Mouse (Mus musculus): ENCODE measurements around the gene Antxr1. TPM values are rescaled to one million over a fixed set of nuclear protein-coding genes. Genes with fewer than 3 reads are reported as not detected.

The Antxr1 gene
- polyA plus RNA-seq, 1 experiment from 2014 or later = 5.9 TPM

DNA sequence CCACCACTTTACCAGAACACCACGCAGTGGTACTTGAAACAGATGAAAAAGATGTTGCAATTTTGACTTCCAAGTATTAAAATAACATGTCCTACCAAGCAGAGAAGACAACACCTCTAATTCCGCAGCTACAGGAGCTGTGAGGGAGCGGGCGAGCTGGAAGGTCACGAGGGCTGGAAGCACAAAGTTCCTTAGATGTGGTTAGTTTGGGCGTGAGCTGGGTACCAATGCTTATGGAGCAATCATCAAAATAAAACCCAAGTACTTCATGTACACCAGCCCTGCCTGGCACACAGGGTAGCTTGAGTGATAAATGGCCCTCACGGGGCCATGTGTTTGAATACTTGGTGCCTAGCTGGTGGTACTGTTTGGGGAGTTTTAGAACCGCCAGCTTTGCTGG is 205.8 kb downstream of the Antxr1 start:
- WGBS = 86% methylated on average over 8 of the region's 8 CpGs
- no peak for ATAC-seq (ENCODE audit: low FRiP score, low TSS enrichment)
- H3K4me2 ChIP-seq (replicated peaks; ENCODE audit: low read depth) = no peak overlapping the region
- no peak for TF ChIP-seq EP300 (optimal IDR thresholded peaks at IDR 0.05)
- no peak for TF ChIP-seq CTCF (IDR thresholded peaks at IDR 0.05; ENCODE audit: low read depth)
- no peaks in the 10 kb centered on the region for H3K36me3 ChIP-seq (ENCODE audit: control insufficient read depth, insufficient read depth, low read length)
- no peaks in the 10 kb centered on the region for H3K9me3 ChIP-seq (ENCODE audit: control insufficient read depth, low read length)
- no peak overlapping the region for H3K4me3 ChIP-seq (ENCODE audit: low read depth, low read length)
- peaks cover 2% of the 10 kb centered on the region; the same call in 1 of the 2 replicates for H3K4me1 ChIP-seq (replicated peaks; ENCODE audit: control insufficient read depth, insufficient read depth)
- DNase-seq (ENCODE audit: low spot score) = no peak
- H3K27me3 ChIP-seq (ENCODE audit: control insufficient read depth, insufficient read depth, low read length) = no peaks in the 10 kb centered on the region
- no peak overlapping the region for H3K9ac ChIP-seq (ENCODE audit: low read length)
- H3K27ac ChIP-seq (replicated peaks) = no peak overlapping the region

DNA sequence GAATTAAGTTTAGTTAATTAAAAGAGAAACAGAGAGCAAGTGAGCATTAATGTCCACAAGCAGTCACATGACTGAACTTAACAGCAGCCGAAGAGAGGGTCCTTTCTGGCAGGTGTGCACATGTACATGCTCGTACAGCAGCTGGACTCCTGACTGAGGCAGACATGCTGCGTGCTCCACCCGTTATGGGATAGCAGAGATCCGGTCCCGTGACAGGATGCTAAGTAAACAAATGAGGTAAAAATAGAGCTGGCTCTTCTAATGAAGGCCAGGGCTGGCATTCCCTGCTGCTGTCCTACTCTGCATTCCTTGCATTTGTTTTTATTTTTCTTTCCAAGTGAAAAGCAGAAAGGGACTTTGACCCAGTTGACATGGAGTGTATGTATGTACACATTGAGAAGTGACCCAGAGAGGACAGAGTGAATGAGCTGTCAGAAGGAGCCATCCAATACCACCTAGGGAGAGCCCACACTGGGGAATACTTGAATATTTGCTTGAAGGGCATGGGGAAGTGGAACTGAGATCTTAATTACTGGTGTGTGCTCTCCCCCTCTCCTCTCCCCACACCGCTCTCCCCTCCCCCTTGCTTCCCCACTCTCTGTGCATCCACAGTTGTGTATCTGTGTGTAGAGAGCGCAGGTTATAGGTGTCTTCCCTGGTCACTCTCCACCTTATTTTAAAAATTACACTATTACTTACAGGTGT is 208.4 kb downstream of the Antxr1 start:
- H3K9me3 ChIP-seq (ENCODE audit: control insufficient read depth, low read length) = no peaks in the 10 kb centered on the region
- DNase-seq (ENCODE audit: low spot score) (peak; percentile 48), ATAC-seq (ENCODE audit: low FRiP score, low TSS enrichment) (peak; percentile 77)
- no peaks in the 10 kb centered on the region for H3K27me3 ChIP-seq (ENCODE audit: control insufficient read depth, insufficient read depth, low read length)
- TF ChIP-seq EP300 (optimal IDR thresholded peaks at IDR 0.05) (no peak), CTCF (IDR thresholded peaks at IDR 0.05; ENCODE audit: low read depth) (no peak)
- H3K9ac ChIP-seq (ENCODE audit: low read length) = no peak overlapping the region
- peaks cover 2% of the 10 kb centered on the region; the same call in 1 of the 2 replicates for H3K4me1 ChIP-seq (replicated peaks; ENCODE audit: control insufficient read depth, insufficient read depth)
- H3K27ac ChIP-seq (replicated peaks) = no peak overlapping the region
- H3K4me3 ChIP-seq (ENCODE audit: low read depth, low read length) = no peak overlapping the region
- WGBS = 28% methylated on average over 8 of the region's 8 CpGs
- 0 out of 2 replicates have a peak overlapping the region, but pooled peaks have one; percentile 11 for H3K4me2 ChIP-seq (replicated peaks; ENCODE audit: low read depth)
- H3K36me3 ChIP-seq (ENCODE audit: control insufficient read depth, insufficient read depth, low read length) = no peaks in the 10 kb centered on the region

DNA sequence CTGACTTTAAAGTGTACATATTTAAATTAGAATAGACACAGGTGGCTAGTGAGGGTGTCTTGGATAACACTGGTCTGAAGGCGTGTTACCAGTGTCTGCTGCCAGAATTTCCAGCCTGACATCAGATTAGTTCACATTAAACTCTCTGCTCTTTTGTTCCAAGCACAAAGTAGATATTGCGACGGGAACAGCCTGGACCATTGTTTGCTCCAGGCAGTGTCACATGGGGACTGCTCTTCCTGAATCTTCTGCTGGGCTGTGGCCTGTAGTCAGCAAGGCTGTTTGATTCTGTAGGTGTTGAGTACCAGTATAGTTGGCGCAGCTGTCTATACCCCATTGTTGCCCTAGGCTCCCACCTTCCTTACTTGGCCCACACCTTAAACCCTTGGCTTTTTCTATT is 211.6 kb downstream of the Antxr1 start:
- peaks cover 2% of the 10 kb centered on the region; the same call in 1 of the 2 replicates for H3K4me1 ChIP-seq (replicated peaks; ENCODE audit: control insufficient read depth, insufficient read depth)
- no peak for DNase-seq (ENCODE audit: low spot score)
- TF ChIP-seq CTCF (IDR thresholded peaks at IDR 0.05; ENCODE audit: low read depth) (no peak), EP300 (optimal IDR thresholded peaks at IDR 0.05) (no peak)
- no peaks in the 10 kb centered on the region for H3K36me3 ChIP-seq (ENCODE audit: control insufficient read depth, insufficient read depth, low read length)
- H3K9ac ChIP-seq (ENCODE audit: low read length) = no peak overlapping the region
- no peak overlapping the region for H3K27ac ChIP-seq (replicated peaks)
- 65% methylated on average over 4 of the region's 4 CpGs for WGBS
- no peaks in the 10 kb centered on the region for H3K27me3 ChIP-seq (ENCODE audit: control insufficient read depth, insufficient read depth, low read length)
- no peaks in the 10 kb centered on the region for H3K9me3 ChIP-seq (ENCODE audit: control insufficient read depth, low read length)
- H3K4me2 ChIP-seq (replicated peaks; ENCODE audit: low read depth) = no peak overlapping the region
- no peak overlapping the region for H3K4me3 ChIP-seq (ENCODE audit: low read depth, low read length)
- no peak for ATAC-seq (ENCODE audit: low FRiP score, low TSS enrichment)

GRCm38 (mm10) chr6:87123406-87123805 is 212.2 kb downstream of the Antxr1 start:
- H3K36me3 ChIP-seq (ENCODE audit: control insufficient read depth, insufficient read depth, low read length) = no peaks in the 10 kb centered on the region
- 62% methylated on average over 6 of the region's 6 CpGs for WGBS
- TF ChIP-seq CTCF (IDR thresholded peaks at IDR 0.05; ENCODE audit: low read depth) (no peak), EP300 (optimal IDR thresholded peaks at IDR 0.05) (no peak)
- H3K27ac ChIP-seq (replicated peaks) = no peak overlapping the region
- peak; percentile 52; the same call in 1 of the 2 replicates for ATAC-seq (ENCODE audit: low FRiP score, low TSS enrichment)
- no peak overlapping the region for H3K4me3 ChIP-seq (ENCODE audit: low read depth, low read length)
- H3K9me3 ChIP-seq (ENCODE audit: control insufficient read depth, low read length) = no peaks in the 10 kb centered on the region
- H3K27me3 ChIP-seq (ENCODE audit: control insufficient read depth, insufficient read depth, low read length) = no peaks in the 10 kb centered on the region
- peak; percentile 58 for DNase-seq (ENCODE audit: low spot score)
- no peak overlapping the region for H3K4me2 ChIP-seq (replicated peaks; ENCODE audit: low read depth)
- H3K9ac ChIP-seq (ENCODE audit: low read length) = no peak overlapping the region
- H3K4me1 ChIP-seq (replicated peaks; ENCODE audit: control insufficient read depth, insufficient read depth) = peaks cover 2% of the 10 kb centered on the region; the same call in 1 of the 2 replicates

DNA sequence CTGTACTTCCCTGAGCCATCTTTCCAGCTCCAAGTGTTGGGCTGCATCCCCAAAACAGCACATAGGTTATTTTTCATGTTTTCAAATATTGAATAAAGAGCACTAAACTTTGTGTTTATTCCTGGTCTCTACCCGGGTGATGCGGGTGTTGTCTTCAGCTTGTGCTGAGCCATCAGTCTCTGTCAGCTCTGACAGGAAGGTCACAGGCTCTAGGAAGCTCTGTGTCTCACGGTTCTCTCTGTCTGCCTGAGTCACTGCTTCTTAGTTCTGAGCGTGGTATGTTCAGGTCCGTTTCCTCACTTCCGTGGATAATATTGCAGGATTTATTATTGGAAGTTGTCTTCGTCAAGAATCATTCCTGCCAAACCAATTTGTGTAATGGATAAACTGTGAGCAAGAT is 213.7 kb downstream of the Antxr1 start:
- TF ChIP-seq EP300 (optimal IDR thresholded peaks at IDR 0.05) = no peak
- no peak for TF ChIP-seq CTCF (IDR thresholded peaks at IDR 0.05; ENCODE audit: low read depth)
- ATAC-seq (ENCODE audit: low FRiP score, low TSS enrichment) (no peak), DNase-seq (ENCODE audit: low spot score) (no peak)
- Histone ChIP-seq H3K9ac (ENCODE audit: low read length) (no peak overlapping the region), H3K27ac (replicated peaks) (no peak overlapping the region), H3K36me3 (ENCODE audit: control insufficient read depth, insufficient read depth, low read length) (no peaks in the 10 kb centered on the region), H3K4me3 (ENCODE audit: low read depth, low read length) (no peak overlapping the region), H3K4me2 (replicated peaks; ENCODE audit: low read depth) (no peak overlapping the region), H3K4me1 (replicated peaks; ENCODE audit: control insufficient read depth, insufficient read depth) (no peaks in the 10 kb centered on the region; the same call in 1 of the 2 replicates), H3K9me3 (ENCODE audit: control insufficient read depth, low read length) (no peaks in the 10 kb centered on the region), H3K27me3 (ENCODE audit: control insufficient read depth, insufficient read depth, low read length) (no peaks in the 10 kb centered on the region)
- WGBS = 45% methylated on average over 7 of the region's 7 CpGs

- DNase-seq (ENCODE audit: low spot score) = no peak
- H3K27me3 ChIP-seq (ENCODE audit: control insufficient read depth, insufficient read depth, low read length) = no peaks in the 10 kb centered on the region
- ATAC-seq (ENCODE audit: low FRiP score, low TSS enrichment) = no peak
- 82% methylated on average over 6 of the region's 6 CpGs for WGBS
- H3K4me3 ChIP-seq (ENCODE audit: low read depth, low read length) = no peak overlapping the region
- no peak overlapping the region for H3K27ac ChIP-seq (replicated peaks)
- H3K9ac ChIP-seq (ENCODE audit: low read length) = no peak overlapping the region
- no peak for TF ChIP-seq EP300 (optimal IDR thresholded peaks at IDR 0.05)
- peak; percentile 54 for TF ChIP-seq CTCF (IDR thresholded peaks at IDR 0.05; ENCODE audit: low read depth)
- H3K36me3 ChIP-seq (ENCODE audit: control insufficient read depth, insufficient read depth, low read length) = no peaks in the 10 kb centered on the region
- no peaks in the 10 kb centered on the region for H3K9me3 ChIP-seq (ENCODE audit: control insufficient read depth, low read length)
- H3K4me1 ChIP-seq (replicated peaks; ENCODE audit: control insufficient read depth, insufficient read depth) = no peaks in the 10 kb centered on the region
- H3K4me2 ChIP-seq (replicated peaks; ENCODE audit: low read depth) = no peak overlapping the region
Measured at GRCm38 (mm10) chr6:87120661-87121060, 215.0 kb downstream of the Antxr1 start.

All from stomach, postnatal 0 days (tissue).